Mouse (Mus musculus) frontal cortex, postnatal 36 days (tissue): ENCODE measurements at regions not wholly inside any gene's neighbourhood (a gene's known extent, or its start where the extent isn't known, plus 50 kb on each side); places are given as distances from the start of the nearest gene placed in this dataset.
"Not testable (repeated sequence)": the region's sequence is repeated elsewhere in the genome, so short reads cannot be mapped to it uniquely, and the experiment has no call there.

Experiments
- DNase-seq, 2 experiments: peaks; one replicate each; pipeline ENCODE4 v3.0.0; 2022; ENCODE audit warnings: low spot score in 2 of 2

DNA sequence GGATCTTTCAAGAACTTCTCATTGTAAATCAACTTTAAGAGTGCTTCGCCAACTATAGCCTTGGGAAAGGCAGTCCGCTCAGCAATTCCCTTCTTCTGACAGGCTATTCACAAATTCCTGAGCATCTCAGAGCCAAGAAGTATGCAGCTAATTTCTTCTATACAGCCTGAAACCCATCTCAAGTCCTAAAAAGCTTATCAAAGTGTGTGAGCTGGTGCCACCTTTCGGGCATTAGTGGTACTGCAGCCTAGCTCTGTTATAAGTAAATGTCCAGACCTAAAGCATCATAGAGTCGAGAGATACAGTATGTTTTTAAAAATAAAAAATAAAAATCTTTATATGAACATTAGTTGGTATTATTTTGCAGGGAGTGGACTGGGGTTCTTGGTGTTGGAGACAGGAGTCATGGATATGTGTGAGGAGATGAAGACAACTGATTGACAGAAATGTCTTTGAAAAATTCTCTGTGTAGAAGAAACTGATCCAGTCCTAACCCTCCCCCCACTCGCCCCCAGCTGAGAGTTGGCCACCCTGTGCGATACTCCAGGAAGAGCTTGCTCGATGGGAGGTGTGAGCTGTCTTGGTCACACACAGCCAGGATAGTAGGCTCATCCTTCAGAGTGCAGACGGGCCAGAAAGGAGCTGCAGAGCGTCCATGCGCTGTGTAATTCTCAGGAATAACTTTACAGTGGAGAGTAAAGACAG lies 56.4 kb downstream of the Bod1 start:
- peak; percentile 72 to 79 for DNase-seq

DNA sequence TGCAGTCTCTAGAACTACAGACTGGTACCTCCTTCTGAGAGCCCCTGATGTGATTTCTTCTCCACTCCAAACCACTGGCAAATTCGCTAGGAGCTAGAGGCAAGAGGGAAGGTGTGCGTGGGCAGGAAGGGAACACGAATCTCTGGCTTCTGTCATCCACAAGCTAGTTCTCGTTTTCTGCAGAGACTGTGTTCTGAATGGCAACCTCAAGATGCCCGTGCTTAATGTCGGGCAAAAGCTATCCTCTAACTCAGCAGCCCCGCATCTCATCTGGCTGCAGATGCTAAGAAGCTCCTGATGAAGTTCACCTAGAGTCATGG lies 57.3 kb downstream of the Bod1 start:
- no peak for DNase-seq

DNA sequence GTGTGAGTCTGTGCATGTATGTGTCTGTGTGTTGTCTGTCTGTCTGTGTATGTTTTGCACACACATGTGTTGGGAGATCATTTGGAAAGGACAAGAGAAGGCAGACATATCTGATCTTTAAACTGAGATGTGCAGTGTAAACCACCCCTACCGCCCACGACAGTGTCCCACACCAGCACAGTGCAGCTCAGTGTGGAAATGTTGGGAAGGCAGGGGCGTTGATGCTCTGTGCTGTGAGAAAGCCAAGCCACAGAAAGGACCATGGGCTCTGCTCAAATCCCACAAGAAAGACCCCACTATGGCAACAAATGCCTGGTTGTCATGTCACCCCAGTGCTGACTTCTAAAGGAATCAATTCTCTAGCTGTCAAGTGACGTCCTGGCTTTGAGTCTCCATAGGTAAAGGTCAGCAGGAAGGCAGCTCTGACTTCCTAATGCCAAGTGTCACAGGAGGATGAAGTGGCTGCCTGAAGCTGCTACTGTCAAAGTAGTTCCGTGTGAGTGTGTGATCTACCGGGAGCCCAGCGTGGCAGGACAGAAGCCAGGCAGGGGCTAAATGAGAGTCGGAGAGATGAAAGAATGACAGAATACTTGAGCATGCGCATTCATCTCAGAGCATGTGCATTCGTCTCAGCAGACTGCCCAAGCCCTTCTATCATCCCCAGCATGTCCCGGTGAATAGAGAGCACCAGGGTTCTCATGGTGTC lies 57.8 kb downstream of the Bod1 start:
- no peak for DNase-seq

DNA sequence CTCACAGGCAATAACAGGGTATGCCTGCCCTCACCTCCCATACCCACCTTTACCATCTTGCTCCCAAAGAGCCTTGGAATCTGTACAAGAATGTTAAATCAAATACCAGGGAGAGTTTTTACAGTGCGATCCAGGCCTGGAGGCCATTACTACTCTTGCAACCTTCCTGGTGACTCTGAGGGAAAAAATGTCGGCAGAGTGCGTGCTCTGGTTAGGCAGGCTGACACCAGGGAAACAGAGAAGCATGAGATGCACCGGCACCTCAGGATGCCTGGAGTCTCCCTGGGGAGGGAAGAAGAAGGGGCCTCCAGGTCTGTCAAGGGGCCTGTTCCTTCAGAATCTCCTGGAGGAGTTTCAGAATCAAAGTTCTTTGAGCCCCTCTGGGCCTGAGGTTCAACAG lies 63.2 kb downstream of the Bod1 start:
- no peak for DNase-seq

DNA sequence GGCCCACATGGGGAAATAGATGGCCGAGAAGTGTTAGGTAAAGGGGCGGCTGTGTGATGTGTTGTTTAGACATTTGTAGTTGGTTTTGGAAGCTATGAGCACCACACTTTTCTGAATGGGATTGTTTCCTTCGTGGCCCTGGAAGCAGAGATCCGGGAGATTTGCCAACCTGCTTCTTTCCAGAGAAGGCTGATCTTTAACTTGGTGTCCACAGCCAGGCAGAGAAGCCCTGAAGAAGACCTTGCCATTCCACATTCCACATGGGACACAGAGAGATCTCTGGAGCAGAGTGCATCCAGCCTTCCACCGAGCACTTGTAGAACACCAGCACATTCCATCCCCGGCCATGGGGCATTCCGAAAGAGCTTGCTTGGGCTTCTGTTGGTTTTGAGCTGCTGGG lies 70.2 kb downstream of the Bod1 start:
- DNase-seq: no peak

DNA sequence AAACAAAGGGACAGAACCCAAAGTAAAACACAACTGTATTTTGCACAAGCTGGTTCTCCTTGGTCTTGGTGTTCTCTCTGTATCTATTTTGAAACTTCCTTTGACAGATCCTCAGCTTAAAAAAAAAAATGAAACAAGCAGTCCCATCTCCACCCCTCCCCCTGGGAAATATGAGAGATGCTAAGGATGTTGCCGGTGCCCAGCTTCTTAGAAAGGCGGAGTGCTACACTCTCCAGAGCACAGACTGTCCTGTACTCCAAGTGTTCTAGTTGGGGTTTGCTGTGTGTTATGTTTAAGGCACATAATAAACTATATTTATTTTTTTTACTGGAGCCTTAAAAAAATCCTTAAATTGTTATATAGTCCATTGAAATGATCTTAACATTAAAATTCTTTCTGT lies 78.1 kb downstream of the Bod1 start:
- DNase-seq: no peak

DNA sequence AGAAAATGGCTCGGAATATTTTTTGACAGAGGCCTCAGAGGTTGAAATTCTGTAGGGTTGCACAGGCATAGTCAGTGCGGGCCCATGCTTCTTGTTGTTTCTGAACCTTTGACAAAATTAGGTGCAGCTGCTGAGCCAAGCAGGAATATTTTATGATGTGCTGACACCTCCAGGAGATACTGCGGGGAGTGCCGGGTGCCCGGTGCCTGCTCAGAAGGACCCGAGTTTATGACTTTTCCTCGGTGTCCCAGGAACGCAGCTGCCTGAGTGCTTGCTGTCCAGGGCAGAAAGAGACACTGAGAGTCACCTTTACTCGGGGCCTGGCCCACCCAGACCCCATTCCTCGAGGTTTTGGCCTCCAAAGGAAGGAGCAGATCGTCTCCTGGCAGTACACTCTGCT lies 79.6 kb downstream of the Bod1 start:
- DNase-seq: no peak

DNA sequence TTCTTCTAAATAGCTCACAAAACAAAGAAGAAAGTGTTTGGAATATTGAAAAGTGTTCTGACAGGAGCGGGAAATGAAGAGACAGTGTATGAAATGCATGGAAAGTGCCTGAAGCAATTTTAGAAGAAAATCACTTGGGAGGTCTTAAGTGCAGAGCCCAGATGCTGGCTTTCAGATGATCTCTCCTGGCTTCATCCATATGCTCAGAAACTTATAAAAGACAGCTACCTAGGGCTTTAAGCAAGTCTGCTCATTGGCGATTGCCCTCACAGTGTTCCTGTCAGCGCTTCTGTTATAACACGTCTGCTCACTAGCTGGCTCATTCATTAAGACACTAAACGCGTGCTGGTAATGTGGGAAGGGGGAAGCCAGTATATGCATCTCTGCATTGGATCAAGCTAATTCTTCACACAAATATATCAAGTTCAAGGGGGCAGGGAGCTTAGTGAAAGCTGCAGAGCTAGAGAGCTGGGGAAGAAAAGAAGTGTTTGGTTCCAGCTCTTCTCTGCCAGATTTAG lies 80.6 kb downstream of the Bod1 start:
- DNase-seq: no peak

DNA sequence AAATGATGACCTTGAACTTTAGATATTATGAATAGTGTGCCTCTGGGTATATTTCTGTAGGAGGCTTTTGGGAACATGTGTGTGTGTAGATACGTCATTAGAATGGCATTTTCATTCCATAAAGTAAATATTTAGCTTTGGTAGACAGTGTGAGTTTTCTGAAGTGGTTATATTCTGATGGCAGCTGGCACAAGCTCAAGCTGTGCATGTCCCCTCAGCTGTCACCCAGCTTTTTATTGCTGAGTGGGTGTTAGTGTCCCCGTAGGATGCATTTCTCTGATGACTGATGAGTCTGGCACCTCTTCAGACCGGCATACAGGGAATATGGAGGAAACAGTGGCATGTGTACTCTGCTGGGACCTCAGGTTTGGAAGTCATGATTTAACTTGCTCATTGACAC lies 96.7 kb downstream of the Bod1 start:
- DNase-seq: no peak

DNA sequence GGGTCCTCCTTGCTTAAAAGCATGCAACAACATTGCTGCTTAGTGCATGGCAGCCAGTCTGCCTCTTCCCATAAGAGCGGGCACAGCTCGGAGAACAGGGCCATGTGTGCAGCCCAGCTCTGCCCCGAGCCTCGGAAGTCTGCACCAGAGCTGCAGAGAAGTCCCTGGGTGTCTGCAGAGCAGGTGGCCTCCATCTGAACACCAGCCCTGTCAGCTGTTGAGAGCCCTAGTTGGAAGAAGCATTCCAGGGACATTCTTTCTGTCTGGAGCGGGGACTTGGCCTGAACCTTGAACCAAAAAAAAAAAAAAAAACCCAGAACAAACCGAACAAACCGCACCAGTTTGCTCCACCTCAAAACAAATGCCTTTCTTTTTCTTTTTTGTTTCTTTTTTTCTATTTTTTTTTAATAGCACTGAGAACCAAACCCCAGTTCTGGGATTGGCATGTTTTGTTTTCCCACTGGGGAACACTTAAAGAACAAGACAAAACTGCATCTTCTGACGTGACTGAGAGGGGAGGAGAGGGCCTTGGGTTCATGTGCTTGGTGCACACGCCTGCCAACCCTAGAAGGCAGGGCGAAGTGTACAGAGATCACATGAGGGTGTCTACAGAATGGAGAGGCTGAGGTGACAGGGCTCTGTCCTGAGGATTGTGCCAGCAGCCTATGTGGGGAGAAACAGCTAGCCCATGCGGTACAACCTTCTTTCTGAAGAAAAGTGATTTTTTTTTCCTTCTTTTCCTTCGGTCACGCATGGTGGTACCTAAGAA lies 106.8 kb downstream of the Bod1 start:
- no peak for DNase-seq

DNA sequence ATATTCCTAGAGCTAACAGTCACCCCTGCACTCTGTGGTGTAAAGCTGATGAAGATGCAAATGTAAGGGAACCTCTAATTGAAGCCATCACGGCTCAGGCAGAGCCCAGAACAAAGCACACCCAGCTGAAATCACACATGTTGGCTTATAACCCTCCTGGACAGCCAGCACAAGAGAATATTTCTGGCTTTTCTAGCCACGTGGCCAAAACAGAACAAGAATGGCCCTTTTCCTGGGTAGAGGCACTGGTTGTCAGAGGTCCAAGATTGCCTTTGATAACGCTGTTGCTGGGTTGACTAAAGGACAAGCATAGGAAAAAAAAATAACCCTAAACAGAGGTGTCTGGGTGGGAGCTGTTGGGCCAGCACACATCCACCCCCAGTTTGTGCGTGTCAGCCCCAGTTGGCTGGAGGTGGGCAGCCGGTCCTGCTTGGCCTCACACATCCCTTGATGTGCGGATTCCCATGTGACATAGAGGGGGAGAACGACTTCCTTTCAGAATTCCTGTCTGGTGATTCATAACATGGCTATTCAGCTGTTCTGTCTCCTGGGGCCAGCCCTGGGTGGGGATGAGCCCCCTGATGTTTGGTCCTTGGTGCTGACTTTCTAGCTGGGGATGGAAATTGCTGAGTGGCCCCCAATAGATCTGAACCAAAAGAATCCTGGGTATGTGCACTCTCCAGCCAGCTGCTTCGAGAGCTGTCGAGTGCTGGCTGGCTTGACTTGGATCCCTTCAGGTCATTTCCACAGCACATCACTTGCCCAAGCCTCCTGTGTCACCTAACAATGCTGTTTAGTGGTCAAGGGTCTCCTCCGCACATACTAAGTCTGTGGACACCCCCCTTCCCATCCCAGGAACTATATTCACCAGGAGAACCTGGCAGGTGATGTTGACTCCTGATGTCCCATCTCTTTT lies 107.6 kb downstream of the Bod1 start:
- no peak for DNase-seq

DNA sequence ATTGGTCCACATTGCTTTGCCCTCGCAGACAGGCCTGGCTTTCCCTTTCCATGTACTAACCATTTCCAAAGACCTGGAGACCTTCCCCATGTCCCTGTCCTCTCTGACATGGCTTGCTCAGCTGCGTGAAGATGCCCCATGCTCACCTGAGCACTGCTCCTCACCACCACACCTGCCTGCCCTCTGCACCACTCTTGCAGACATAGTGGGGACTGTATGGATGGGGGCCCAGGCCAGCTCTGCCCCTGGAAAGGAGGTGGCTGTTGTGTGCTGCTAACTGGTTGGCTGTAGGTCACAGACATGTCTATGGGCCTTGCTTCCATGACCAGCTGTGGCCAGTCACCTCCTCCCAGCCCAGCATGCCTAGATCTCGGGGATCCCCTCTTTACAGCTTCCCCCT lies 108.7 kb downstream of the Bod1 start:
- DNase-seq: no peak

DNA sequence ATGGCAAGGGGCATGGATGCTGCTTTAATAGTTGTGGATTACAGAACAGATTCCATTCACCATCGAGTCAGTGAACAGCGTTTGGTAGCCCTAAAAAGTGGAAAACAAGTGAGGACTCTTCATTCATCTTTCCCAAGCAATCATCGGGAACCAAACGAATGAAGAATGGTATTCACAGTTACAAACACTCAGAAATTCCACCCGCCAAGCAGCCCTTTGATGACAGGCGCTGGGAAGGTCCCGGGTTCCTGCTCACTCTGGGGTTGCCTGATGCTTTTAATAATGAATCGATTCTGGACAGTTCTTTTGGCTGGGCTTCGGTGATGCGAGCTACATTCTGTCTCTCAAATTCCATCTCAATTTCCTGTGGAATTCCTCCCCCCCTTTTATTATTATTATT lies 110.9 kb downstream of the Bod1 start:
- no peak for DNase-seq

DNA sequence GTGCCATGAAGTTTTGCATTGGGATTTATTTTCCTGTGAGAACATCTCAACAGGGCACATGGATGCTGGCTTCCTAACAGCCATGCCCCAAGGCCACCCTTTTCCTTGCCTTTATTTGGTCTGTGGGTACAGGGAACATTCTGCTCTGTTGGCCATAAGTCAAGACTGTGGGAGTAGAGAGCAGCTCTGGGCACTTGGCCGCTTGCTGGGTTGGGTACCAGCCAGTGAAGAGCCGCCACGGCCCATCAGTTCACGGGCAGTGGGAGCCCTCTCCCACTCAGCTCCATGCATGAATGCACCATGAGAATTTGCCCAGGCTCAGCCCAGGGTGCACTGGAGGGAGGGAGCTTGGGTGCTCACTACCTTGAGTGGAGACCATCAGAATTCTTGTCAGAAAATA lies 116.6 kb downstream of the Bod1 start:
- DNase-seq: no peak

DNA sequence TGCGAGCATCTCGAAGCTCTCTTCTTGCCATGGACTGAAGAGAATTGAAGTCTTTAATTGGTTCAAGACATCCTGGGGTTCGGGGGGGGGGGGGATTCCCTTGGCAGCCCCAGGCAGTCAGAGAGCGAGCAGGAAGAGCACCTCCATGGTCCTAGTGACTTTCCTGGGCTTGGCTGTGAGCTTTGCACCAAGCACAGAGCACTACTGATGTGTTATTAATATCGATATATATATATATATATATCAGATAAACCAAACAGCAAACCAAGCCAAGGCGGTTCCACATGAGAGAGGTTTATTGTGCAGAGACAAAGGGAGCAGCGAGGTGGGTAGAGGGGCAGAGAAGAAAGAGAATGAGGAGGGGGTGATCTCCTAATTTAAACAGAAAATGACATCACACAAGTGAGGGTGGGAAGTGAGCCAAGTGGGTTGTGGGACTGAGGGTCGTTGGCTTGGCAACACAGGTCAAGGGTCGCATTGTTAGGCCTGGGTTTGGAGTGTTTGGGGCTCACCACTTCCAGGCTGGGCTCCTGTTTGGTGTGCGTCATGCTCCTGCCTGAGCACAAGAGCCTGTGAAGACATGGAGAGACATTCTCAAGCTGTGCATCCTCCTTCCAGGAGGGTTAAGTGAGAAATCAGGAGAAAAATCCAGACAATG lies 119.9 kb downstream of the Bod1 start:
- DNase-seq: no peak

DNA sequence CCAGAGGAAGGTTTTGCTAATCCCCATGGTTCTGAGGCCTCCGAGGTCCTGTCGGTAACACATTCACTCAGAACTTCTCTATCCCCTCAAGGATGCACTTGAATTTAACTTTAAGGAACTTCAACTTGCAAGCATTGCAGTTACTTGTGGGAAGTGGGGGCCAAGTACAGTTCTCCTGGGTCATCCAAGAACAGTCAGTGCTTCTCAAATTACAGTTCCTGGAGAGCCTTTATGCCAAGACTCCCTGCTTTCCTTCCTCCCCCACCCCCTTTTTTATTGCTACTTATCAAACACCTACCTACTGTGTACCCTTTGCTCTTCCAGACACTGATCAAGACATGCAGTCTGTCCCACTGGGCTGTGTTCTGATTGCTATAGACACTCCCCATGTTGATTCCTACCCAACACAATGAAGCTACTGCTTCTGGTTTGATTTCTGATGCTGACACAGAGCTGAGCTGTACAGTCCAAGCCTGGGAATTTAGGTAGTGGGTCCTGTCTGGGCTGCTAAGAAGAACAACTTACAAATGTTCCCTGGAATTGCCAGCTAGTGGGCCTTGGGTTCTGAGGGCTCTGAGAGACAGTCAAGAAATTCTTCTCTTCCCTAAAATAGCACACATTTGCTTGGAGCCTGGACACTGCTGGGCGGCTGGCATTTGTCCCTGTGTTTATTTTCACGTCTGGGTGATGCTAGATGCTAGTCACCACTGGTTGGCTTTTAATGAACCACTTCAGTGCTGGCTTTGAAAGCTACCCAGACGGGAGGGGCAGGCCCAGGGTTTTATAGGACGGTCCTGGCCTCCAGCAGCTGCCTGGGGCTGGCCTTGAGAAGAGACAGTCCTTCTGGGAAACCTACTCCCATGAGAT lies 120.7 kb downstream of the Bod1 start:
- DNase-seq: no peak

DNA sequence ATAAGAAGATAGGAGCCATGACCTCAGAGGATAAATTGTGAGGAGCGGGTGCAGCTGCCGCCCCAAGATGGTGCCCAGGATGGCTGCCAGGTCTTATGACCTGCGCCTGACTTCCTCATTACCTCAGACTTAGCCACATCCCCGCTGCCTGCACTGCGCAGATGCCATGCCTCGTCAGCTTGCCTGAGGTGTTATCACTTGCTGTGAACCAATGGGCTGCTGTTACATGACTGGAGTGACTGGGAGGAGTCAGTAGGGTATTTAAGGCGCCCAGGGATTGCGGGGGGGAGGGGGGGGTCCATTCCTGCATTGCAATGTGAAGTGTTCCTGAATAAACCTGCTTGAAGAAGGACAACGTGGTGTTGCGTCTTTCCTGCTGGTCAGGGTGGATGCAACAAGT lies 126.2 kb downstream of the Bod1 start:
- DNase-seq: not testable (repeated sequence)

DNA sequence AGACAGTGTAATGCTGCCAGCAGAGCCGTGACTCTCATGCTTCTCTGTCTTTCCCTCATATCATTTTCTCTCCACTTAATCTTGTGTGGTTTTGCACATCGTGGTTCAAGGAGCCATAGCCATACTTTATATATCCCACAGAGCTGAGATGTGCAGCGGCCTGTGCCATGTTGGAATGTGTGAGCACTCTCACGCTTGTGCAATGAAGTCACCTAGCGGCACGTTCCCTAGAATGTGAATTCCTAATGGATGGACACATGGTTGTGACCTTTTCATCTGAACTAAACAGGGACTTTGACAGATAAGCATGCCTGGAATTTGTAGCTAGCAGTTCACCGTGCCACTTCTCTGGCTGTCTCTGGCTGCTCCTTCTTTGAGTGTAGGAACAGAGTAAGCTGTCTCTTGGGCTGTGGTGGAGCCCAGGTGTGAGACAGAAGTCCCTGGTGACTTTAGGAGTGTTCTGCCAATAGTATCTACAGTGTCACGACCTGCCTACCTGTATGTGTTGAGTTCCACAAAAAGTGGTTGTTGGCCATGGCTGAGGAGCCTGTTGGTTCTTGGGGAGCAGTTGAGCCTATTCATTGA lies 129.0 kb downstream of the Bod1 start:
- DNase-seq: no peak

DNA sequence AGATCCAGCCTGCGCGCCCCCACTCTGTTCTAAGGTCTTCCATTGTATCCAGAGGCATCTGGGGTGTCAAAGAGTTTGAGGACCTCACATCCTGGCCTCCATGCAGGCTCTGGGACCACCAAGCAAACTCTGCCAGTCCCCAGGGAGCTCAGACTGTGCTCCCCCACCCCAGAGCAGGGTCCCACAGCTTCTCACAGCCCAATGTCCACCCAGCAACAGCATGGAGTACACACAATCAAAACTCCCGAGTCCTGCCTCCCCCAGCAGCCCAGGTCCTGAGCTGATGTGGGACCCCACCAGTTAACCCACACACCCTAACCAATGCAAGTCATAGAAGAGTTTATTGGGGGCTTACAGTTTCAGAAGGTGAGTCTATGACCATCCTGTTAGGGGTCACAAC lies 130.3 kb downstream of the Bod1 start:
- DNase-seq: no peak

DNA sequence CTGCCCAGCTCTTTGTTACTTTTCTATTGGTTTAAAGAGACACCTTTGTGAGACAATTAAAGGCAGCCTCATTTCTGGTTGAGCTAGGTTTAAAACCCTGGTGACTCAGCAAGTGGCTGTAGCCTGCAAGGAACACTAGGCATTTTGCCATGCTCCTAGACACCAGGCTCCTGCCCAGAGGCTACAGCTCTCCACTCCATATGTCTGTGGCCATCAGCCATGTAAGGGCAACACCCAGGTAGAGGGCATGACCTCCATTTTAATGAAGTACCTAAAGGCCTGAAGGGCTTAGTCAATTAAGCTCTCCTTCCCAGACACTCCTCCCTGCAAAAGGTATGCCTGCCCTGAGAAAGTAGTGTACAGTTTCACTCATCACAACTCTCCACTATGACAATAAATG lies 130.9 kb downstream of the Bod1 start:
- no peak for DNase-seq
